Mouse (Mus musculus) C2C12 (cell line): ENCODE data around the gene Cdc27.

Experiments used
- CTCF ChIP-seq: IDR thresholded peaks from one replicate; pipeline ENCODE4 v1.5.1; 2011; ENCODE audit not compliant: control insufficient read depth, insufficient read depth, insufficient read length
- MAX ChIP-seq: IDR thresholded peaks from one replicate; pipeline ENCODE4 v1.6.1; 2011; ENCODE audit warnings: mild to moderate bottlenecking, control low read depth
- MYOG ChIP-seq: IDR thresholded peaks from one replicate; pipeline ENCODE4 v1.6.1; 2011; ENCODE audit not compliant: control insufficient read depth, insufficient read length; ENCODE audit errors: extremely low read depth

DNA sequence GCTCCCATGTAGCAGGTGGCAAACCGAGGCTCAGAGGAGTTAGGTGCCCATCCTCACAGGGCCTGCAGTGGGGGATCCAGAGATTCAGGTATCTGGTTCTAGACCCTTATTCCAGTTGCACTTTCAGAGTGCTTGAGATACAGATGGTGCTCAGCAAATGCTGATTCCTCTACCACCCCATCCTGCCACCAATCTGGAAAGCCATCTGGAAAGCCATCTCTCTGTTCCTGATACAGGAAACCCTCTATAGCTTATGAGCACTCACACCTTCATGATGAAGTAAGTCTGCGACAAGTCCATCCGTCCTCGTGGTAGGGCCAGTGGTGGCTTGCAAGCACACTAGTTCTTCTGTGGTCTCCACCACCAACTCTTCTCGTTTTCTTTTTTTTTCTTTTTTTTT, 30.2 kb upstream of the Cdc27 start:
- no peak for TF ChIP-seq CTCF
- TF ChIP-seq MAX, result no peak
- no peak for TF ChIP-seq MYOG
